Mouse (Mus musculus): Measurements from ENCODE around the gene Vhl. TPM values are rescaled to one million over a fixed set of nuclear protein-coding genes. Genes with fewer than 3 reads are reported as not detected.
"Not testable (repeated sequence)": the region's sequence is repeated elsewhere in the genome, so short reads cannot be mapped to it uniquely, and the experiment has no call there.

Vhl gene
- total RNA-seq, 2 experiments from 2014 or later = 6.8 to 7.0 TPM

DNA sequence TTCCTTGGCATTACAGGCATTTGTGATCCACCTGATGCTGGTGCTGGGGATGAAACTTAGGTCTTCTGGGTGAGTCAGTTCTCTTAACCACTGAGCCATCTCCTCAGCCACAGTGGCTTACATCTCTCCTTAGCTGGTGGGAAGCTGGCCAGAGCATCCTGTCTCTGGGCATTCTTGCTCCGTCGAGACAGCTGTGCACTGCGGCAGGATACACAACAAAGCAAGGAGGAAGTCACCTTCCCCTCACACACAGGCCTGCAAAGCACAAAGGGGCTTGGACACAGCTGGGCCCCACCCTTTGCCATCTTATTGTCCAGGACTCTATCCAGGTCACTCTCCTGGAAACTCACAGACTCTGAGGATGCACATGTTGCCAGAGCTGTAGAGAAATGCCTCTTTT, 34.5 kb downstream of the Vhl start:
- intact Hi-C loops (cut with DNase I; ENCODE audit: low total_unique reads) = no loop called here
- peak; percentile 31 for DNase-seq

DNA sequence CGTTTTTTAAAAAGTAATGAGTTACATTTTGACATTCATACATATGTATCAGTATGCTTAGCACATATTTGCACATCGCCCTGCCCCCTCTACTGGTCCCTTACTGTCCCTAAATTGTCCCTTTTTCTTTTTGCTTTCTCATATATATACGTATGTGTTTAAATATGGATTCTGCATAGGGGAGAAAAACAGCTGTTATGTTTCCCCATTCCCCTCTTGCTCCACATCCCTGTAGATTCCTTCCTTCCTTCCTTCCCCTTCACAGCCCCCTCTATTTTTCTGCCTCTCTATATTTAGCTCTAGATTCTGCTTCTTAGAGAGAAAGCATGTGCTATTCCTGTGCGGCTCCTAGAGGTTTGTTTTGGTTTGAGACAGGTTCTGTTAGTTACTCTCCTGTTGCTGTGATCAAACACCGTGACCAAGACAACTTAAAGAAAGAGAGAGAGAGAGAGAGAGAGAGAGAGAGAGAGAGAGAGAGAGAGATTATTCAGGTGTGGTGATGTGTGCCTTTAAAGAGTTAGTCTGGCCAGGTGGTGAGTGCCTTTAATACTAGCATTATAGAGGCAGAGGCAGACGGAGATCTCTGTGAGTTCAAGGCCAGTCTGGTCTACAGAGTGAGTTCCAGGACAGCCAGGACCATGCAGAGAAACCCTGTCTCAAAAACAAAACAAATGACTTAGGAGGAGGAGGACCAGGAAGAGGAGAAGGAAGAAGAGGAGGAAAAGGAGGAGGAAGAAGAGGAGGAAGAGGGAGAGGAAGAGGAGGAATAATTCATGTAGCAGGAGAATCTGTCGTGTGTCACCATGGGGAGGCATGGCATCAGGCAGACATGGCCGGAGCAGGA, 36.1 kb downstream of the Vhl start:
- DNase-seq = no peak
- intact Hi-C loops (cut with DNase I; ENCODE audit: low total_unique reads) = no loop called here

DNA sequence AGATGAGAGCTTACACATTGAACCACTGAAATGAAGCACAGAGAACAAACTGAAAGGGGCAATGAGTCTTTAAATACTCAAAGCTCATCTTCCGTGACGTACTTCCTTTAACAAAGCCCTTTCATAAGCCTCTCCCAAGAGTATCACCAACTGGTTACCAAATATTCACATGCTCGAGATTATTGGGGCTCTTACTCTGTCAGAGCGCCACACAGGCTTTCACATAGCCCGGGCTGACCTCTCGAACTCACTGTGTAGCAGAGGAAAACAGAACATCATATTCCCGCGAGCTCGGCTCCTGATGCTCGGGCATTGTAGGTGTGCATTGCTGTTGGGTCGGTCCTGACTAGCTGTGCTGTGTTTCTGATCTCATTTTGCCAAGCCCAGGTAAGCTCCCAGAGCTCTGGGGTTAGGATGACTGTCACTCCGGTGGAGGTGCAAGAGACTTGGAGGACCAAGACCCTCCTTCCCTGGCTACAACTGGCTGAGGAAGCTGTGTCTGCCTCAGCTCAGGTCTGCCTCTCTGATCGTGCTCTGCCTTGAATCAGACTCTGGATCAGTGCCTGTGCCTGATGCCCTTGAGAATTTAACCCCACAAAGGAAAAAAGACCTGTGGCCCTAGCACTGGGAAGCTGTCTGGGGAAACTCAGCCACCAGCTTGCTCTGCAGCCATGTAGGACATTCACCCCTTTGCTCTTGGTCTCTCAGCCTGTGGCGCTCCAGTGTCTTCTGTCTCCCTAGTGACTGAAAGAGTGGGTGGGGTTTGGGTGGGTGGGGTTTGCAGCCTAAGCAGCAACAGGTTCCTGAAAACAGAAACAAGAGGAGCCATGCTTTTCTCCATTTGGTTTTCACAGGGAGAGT, 37.0 kb downstream of the Vhl start:
- DNase-seq = no peak
- intact Hi-C loops (cut with DNase I; ENCODE audit: low total_unique reads) = no loop called here

DNA sequence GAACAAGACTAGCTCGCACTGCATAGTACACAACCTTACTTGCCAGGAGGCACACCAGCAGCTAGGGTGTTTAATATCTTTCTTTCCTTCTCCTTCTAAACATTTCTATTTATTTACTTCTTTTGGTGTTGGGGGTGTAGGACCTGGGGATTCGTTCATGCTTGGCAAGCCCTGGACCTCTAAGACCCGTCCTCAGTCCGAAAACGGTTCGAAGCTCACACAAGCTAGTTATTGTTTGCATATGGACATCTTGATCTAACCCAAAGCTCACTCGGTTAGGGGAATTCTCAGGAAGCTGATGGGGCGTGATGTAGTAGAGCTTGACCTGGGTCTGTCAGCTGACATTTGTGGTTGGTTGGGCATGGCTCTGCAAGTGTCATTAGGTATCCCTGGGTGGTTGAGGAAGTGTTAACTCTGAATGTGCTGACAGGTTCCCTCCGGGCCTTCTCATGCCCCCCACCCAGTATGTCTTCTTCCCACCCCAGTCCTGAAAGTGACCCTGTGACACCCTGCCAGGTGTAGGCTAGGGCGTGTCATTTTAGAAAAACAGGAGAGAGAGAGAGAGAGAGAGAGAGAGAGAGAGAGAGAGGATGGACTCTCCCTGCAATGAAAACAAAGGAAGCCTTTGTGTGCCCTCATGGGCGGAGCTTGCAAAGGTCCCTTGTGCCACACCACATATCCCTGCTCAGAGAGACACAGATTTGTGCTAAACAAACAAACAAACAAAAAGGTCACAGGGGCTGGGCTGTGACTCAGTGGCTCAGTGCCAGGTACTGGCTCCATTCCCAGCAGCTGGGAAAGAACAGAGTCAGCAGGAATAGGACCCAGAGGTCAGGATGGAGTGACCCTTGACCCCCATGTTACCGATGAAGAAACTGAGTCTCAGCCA, 37.8 kb downstream of the Vhl start:
- DNase-seq = no peak

DNA sequence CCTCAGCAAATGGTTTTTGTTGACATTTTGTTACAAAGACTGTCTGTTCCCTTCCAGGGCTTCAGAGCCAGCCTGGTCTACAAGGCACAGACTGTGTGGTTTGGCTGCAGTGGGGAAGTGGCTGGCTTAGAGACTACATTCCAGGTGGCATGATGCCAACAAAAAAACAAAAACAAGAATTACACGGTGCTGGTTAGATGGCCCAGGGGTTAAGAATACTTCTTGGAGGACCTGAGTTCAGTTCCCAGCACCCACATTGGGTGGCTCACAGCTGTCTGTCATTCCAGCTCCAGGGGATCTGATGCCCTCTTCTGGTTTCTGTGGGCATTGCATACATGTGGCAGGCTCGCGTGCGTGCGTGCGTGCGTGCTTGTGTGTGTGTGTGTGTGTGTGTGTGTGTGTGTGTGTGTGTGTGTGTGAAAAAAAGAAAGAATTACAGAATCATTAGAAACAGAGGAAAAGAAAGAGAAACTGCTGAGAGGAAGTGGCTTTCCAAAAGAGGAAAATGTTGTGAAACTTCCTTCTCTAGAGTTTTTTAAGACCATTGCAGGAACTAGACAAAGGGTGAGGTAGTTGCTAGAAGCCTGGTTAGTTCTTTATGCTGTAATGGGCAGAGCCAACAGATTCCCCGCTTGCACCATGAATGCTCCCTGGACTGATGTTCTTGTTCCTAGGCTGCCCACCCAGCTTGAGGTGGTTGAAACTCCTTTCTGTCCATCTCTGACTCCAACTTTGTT, 39.4 kb downstream of the Vhl start:
- no peak for DNase-seq
- intact Hi-C loops (cut with DNase I; ENCODE audit: low total_unique reads) = no loop called here

More for the DNA sequence above, 37.8 kb downstream of the Vhl start:
- intact Hi-C loops (cut with DNase I; ENCODE audit: low total_unique reads) = no loop called here

DNA sequence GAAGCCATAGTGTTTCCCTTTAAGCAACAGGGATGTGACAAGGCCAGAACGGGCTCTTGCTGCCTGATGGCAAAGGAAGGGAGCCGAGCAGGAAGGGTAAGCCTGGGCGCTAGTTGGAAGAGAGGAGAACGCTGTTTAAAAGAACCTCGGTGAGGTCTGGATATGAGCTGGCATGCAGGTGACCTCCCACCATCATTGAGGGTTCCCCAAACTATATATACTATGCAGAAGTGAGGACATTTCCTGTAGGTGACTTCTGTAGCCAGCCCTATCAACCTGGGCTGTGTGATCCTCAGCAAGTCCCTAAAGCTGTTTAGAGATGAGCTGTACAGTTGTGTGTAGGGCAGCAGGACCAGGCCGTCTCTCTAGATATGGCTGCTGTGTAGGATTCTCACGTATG, 40.5 kb downstream of the Vhl start:
- DNase-seq = no peak
- intact Hi-C loops (cut with DNase I; ENCODE audit: low total_unique reads) = no loop called here

DNA sequence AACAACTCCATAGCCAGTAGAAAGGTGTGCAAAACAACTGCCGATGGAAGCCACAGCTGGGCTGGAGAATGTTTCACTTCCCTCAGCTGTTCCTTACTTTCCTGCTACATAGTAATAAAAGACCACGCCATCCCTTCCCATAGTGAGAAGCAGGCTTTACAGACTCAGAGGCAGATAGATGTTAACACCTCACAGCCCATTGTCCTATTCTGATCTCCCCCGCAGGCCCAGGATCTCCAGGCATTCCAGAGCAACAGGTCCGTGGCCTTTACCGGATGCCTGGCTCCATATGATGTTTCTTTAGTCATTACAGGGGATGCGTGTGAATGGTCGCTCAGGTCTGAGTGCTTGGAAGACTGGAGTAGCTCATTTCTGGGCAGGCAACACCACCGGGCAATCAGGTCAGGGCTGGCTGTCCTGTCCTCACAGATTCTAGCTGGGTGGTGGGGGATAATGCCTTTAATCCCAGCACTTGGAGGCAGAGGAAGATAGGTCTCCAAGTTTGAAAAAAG, 43.9 kb downstream of the Vhl start:
- intact Hi-C loops (cut with DNase I; ENCODE audit: low total_unique reads) = no loop called here
- DNase-seq = no peak

DNA sequence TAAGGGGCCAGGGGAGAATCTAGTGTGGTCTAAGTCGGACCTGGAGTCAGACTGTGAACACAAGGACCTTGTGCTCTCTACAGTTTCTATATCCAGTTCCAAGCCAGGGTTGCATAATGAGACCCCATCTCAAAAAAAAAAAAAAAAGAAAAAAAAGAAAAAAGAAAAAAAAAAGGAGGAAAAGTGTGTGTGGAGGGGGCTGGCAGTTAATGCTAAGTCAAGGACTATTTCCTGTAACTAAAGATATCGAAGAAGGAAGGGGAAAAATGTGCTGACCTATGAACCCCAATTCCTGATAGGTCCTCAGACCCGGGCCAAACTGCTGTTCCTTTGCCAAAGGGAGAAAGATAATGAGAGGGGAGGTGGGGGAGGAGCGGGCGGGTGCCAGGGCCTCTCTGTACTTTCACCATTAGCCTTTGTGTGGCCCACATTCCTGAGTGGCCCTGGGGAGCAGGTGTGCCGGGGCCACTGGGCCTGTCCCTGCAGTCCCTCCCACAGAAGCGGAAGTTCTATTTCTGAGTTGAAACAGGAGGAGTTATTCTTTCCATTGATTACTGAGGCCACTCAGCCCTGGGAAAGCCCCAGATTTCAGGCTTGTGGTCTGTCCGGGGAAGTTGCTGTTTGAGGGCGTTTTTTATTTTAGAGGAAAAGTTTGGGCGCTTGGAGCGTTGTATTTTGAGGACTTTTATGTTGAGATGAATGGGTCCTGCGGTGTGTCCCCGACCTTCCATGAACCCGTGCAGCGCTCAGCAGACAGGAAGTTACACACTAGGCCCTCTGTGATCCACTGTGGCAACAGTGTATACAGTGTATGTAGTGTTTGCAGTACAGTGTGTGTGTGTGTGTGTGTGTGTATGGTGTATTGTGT, 44.8 kb downstream of the Vhl start:
- intact Hi-C loops (cut with DNase I; ENCODE audit: low total_unique reads) = no loop called here
- no peak for DNase-seq

DNA sequence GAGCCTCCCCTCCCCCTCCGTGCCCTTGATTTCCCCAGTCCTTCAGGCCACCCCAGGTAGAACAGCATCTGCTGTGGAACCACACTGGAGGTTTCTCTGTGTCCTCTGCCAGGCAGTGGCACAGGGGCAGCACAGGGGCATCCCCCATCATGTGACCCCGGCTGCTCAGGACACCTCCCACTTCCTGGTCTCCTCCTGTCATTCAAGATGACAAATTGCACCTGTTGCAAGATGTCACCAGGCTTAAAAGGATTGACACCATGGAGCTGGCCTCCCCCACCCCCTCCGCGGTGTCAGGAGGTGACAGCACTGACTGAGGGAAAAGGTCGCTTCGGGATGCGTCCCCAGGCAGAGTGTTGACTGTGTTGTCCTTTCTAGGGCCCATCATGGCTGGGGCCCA, 46.1 kb downstream of the Vhl start:
- DNase-seq = no peak
- intact Hi-C loops (cut with DNase I; ENCODE audit: low total_unique reads) = no loop called here

DNA sequence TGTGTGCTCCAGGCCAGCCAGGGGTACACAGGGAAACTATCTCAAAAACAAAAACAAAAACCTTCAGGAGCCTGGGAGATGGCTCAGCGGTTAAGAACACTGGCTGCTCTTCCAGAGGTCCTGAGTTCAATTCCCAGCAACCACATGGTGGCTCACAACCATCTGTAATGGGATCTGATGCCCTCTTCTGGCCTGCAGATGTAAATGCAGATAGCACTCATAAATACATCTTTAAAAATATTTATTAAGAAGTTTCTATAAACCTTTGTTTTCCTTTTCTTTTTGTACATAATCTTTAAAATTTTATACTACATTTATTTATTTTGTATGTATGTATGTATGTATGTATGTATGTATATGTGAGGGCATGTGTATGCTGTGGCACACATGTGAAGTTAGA, 48.3 kb downstream of the Vhl start:
- intact Hi-C loops (cut with DNase I; ENCODE audit: low total_unique reads); DNase-seq: not testable (repeated sequence)

DNA sequence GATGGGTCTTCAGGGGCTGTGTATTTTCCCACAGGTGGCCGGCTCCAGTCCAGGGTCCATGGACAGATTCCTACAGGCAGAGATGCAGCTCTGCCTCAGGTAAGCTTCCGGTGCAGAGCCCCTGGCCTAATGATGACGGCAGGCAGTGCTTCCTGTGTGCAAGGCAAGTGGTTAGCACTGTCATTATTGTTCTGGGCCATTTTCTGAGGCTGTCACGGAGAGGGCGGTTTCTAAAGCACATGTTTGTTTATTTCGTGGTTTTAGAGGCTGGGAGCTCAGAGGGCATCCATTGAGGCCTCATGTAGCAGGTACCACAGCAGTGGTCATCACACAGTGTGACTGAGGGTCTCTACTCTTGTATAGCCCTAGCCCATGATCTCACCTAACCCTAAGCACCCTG, 49.2 kb downstream of the Vhl start:
- intact Hi-C loops (cut with DNase I; ENCODE audit: low total_unique reads) = no loop called here
- DNase-seq = no peak

DNA sequence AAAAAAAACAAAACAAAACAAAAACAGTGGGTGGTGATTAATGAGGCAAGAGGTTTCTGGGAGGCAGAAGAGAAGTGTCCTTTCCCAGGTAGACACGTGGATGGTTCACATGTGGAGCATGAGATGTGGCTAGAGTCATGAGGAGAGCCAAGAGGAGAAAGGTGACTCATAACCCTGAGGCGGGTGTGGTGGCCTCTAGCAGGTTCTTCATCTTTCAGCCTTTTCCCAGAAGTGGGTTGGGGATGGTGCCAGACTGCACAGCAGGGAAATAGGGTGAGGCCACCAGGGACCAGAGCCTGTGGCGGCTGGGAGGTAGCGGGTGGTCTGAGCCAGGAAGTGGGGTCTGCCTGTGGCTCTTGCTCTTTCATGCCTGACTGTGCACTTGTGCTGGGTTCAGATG, 51.5 kb downstream of the Vhl start:
- intact Hi-C loops (cut with DNase I; ENCODE audit: low total_unique reads) = no loop called here
- no peak for DNase-seq

DNA sequence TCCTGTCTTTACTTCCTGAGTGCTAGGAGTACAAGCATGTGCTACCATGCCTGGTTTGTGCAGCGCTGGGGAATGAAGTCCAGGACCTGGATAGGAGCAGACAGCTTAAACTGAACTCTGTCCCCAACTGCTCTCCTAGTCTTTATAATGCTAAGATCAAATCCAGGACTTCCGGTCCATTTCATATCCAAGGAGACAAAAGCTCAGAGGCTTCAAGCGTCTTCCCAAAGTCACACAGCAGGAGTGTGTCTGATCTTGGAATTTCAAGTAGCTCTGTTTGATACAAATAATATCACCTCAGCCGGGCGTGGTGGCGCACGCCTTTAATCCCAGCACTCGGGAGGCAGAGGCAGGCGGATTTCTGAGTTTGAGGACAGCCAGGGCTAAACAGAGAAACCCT, 52.2 kb downstream of the Vhl start:
- no peak for DNase-seq
- intact Hi-C loops (cut with DNase I; ENCODE audit: low total_unique reads) = no loop called here

DNA sequence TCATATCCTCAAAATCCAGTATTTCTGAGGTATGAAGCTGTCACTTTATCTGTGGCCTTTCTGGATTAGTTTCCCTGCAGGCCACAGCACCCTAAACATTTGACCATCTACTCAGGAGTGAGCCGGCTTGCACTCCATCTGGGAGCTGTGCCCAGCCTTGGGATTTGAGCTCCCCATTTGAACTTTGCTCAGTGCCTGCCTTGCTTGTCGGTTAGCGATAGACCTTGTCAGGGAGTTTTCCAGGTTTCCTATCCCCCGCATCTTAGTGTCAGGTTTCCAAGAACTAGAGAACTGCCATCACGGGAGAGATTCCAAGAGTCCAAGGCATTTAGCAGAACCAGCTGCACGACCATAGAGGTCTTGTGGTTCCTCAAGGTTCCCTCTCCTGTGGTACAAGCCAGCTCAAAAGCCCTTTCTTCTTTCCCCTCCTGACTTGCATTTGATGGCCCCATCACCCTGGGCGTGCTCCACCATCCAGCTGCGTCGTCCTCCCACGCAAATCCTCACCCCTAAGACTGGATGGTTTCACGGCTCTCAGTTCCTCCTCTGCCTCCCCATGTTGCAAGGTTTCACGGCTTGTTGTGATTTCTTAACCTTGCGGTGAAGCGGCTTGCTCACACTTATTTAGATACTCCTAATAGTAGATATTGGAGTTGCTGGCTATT, 53.4 kb downstream of the Vhl start:
- intact Hi-C loops (cut with DNase I; ENCODE audit: low total_unique reads) = no loop called here
- DNase-seq = no peak

DNA sequence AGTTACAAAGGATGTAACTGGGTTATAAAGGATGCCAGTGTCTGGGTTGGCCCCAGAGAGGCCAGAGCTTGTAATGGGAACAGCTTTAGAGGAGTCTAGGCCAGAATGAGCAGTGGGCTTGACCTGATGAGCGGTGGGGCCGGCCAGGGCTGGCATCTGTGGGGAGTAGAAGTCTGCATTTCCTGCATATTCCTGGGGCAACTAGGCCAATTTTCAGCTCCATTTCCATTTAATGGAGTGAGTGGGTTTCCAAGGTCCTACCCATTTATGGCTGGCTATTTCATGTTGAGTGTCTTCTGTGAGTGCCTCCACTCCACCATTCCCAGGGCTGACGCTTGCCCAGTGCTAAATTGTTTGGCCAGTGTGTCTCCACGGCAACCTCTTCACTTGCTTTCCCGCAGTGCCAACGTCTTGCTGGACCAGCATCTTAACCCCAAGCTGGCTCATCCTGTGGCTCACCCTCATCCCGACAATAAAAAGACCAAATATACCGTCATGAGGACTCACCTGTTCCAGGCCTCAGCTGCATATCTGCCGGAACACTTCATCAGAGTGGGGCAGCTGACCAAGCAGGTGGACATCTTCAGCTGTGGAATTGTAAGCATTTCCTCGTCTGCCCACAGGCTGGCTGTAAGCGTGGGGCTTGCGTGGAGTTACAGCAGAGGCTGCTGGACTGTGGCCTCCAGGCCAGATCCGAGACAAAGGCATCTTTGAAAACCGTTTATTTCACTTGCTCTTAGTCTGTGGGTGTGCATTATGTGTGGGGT, 54.7 kb downstream of the Vhl start:
- DNase-seq = no peak
- intact Hi-C loops (cut with DNase I; ENCODE audit: low total_unique reads) = no loop called here

DNA sequence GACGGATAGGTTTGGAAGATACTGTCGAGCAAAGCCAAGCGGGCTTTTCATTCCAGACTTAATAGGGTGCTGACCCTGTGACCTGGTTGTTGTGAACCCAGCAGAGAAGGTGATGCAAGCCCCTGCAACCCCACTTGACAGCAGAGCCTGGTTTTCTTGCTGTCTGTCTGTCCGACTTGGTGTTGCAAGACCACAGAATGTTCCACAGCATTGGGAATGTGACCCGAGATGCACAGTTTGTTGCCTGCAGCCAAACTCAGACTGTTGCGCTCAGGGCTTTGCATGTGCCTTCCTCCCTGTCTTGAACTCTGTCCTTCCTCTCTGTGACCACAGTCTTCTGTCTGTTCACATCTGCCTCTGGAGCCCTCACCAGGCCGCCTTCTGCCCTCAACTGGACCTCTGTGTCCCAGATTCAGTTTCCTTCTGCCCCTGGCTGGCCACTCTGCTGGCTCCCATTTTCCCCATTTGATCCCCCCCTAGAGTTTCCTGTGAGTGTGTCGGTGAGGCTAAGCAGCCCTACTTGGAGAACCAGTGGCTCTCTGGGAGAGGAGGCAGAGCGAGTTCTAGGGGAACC, 56.3 kb downstream of the Vhl start:
- no peak for DNase-seq
- intact Hi-C loops (cut with DNase I; ENCODE audit: low total_unique reads) = loop anchor here (2.0 kb wide), 1 partner anchor 41 kb away; the partner anchor contains the start of gene Irak2

Measured in gastrocnemius, postnatal 14 days (tissue).